Mouse (Mus musculus) ES-E14 (cell line): ENCODE results near the gene Frs2. TPM values are rescaled to one million over a fixed set of nuclear protein-coding genes. Genes with fewer than 3 reads are reported as not detected.
"Not testable (repeated sequence)": the region's sequence is repeated elsewhere in the genome, so short reads cannot be mapped to it uniquely, and the experiment has no call there.

Source experiments
- DNase-seq: peaks from one replicate; pipeline ENCODE4 v3.0.0-alpha.2; 2013; ENCODE audit warnings: low read depth, low spot score
- H3K27ac ChIP-seq: 2 replicates; pipeline ENCODE4 v1.5.1; 2012; ENCODE audit warnings: low read depth, mild to moderate bottlenecking, low read length, moderate library complexity, mixed read lengths; ENCODE audit not compliant: poor library complexity, insufficient read depth, severe bottlenecking
- H3K36me3 ChIP-seq: 2 replicates; pipeline ENCODE4 v1.6.1; 2012; ENCODE audit warnings: mild to moderate bottlenecking, low read length, moderate library complexity, mixed read lengths; ENCODE audit not compliant: control insufficient read depth, poor library complexity, insufficient read depth, severe bottlenecking
- H3K4me1 ChIP-seq, 2 experiments: fragments of 150-350 bp in 1 of 2; sonication (generic) in 1 of 2; 2 replicates each; pipeline ENCODE4 v1.6.1; 2012; ENCODE audit warnings: low read length in 2 of 2, mild to moderate bottlenecking in 1 of 2, mixed read lengths in 1 of 2; ENCODE audit not compliant: control insufficient read depth in 2 of 2, insufficient read depth in 2 of 2, poor library complexity in 1 of 2
- H3K4me3 ChIP-seq, 2 experiments: fragments of 150-350 bp in 1 of 2; sonication (generic) in 1 of 2; 2 replicates each; pipeline ENCODE4 v1.5.1; 2012; ENCODE audit warnings: low read length in 2 of 2, low read depth in 1 of 2, mild to moderate bottlenecking in 1 of 2, mixed read lengths in 1 of 2; ENCODE audit not compliant: insufficient read depth in 1 of 2, poor library complexity in 1 of 2, severe bottlenecking in 1 of 2
- H3K9ac ChIP-seq: 2 replicates; pipeline ENCODE4 v1.6.1; 2012; ENCODE audit warnings: low read depth, mild to moderate bottlenecking, low read length, mixed read lengths; ENCODE audit not compliant: poor library complexity, insufficient read depth, severe bottlenecking
- H3K9me3 ChIP-seq: fragments of 150-350 bp; sonication (generic); 2 replicates; pipeline ENCODE4 v1.6.1; 2012; ENCODE audit warnings: low read depth, mild to moderate bottlenecking, low read length; ENCODE audit not compliant: control insufficient read depth, insufficient read depth
- CHD2 ChIP-seq: IDR thresholded peaks from 2 replicates; pipeline ENCODE4 v1.6.1; 2014; ENCODE audit warnings: mild to moderate bottlenecking, low read depth, low read length, inconsistent platforms
- HCFC1 ChIP-seq: IDR thresholded peaks from 2 replicates; pipeline ENCODE4 v1.6.1; 2012; ENCODE audit warnings: low read length, inconsistent platforms, borderline replicate concordance; ENCODE audit not compliant: insufficient read depth
- MAFK ChIP-seq: IDR thresholded peaks from 2 replicates; pipeline ENCODE4 v1.6.1; 2014; ENCODE audit warnings: mild to moderate bottlenecking, low read depth, low read length, inconsistent platforms; ENCODE audit not compliant: insufficient read depth
- ZC3H11A ChIP-seq: IDR thresholded peaks from 2 replicates; pipeline ENCODE4 v1.6.1; 2012; ENCODE audit warnings: low read depth, mild to moderate bottlenecking, inconsistent platforms, low read length, borderline replicate concordance
- ZNF384 ChIP-seq: IDR thresholded peaks from 2 replicates; pipeline ENCODE4 v1.6.1; 2012; ENCODE audit warnings: low read depth, low read length, inconsistent platforms
- in situ Hi-C, 2 experiments: fragments of 600-800 bp; cut with MboI; formaldehyde crosslinking; loops; one replicate each; pipeline ENCODE4 v1.15.1; 2025; ENCODE audit warnings: low sequenced_read_pairs in 2 of 2, inconsistent platforms in 1 of 2; ENCODE audit not compliant: unreplicated experiment in 2 of 2
- total RNA-seq: library from RNA; depleted of rRNA; stranded (reverse); fragments of 300-350 nt; gene quantifications from 2 replicates; pipeline ENCODE4 v1.2.3, GENCODE M21; 2012

Frs2 gene
- total RNA-seq, 1 experiment: 17.3 TPM

DNA sequence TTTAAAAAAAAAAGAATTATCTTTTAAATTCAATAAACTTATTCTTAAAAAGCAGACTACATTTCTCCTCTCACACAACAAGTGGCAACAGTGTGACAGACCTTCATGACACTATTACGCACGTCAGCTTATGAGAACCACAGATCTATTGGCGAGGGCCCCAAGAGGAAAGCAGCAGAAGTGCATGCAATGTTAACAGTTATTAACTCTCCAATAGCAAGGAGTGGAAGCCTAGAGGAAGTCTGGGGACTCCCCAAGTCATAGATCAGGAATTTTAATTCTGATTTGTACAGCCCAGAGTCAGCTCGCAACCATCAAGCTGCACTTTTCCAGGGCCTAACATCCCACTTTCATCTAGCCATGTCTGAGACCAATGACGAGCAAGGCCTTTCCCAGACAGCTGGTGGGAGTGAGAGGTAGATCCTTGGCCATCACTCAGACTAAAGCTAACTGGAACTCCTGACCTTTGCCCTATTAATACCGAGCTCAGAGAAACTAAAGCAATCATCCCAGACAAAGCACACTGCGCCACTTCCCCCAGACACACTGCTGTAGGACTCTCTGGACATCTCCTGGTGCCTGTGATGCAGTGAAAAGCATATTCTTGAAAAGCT is 6.3 kb downstream of the Frs2 start:
- Histone ChIP-seq H3K4me1 (peaks cover 0 to 7% of the 10 kb centered on the region in 2 experiments; a peak in 1 of 4 replicates), H3K9me3 (no peaks in the 10 kb centered on the region), H3K27ac (no peak overlapping the region), H3K4me3 (no peak overlapping the region), H3K9ac (no peak overlapping the region), H3K36me3 (no peaks in the 10 kb centered on the region)
- in situ Hi-C loops: no loop called here
- no peak for DNase-seq
- TF ChIP-seq MAFK (no peak), ZC3H11A (no peak), ZNF384 (no peak), HCFC1 (no peak), CHD2 (no peak)

DNA sequence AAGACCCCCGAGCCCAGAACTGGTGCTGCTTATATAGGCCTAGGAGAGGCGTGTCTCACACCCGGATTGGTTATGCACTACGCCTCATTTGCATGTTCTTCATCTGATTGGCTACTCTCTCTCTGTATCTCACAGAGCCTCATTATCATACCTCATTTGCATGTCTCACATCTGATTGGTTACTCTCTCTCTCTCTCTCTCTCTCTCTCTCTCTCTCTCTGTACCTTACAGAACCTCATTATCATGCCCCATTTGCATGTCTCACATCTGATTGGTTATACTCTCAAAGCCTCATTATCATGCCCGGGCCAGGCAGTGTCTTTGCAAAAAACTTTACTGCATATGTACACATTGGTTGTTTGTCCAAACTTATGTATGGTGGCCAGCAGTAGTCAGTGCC is 16.8 kb downstream of the Frs2 start:
- DNase-seq, in situ Hi-C loops, H3K27ac ChIP-seq, H3K4me3 ChIP-seq, H3K9ac ChIP-seq, H3K36me3 ChIP-seq, H3K4me1 ChIP-seq, H3K9me3 ChIP-seq: not testable (repeated sequence)

DNA sequence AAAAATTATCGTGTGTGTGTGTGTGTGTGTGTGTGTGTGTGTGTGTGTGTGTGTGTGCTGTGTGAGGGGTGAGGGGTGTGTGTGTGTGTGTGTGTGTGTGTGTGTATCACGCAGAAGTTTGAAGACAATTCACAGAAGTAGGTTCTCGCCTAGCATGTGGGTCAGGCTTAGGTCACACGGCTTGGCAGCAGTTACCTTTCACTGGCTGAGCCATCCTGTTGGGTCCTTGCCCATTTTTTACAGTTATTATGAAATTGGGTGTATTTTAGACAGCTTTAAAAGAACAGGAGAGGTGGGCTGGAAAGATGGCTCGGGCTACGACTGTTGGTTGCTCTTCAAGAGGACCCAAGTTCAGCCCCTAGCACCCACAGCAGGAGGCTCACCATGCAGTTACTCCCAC is 18.3 kb downstream of the Frs2 start:
- no peak overlapping the region for H3K27ac ChIP-seq
- DNase-seq: no peak

DNA sequence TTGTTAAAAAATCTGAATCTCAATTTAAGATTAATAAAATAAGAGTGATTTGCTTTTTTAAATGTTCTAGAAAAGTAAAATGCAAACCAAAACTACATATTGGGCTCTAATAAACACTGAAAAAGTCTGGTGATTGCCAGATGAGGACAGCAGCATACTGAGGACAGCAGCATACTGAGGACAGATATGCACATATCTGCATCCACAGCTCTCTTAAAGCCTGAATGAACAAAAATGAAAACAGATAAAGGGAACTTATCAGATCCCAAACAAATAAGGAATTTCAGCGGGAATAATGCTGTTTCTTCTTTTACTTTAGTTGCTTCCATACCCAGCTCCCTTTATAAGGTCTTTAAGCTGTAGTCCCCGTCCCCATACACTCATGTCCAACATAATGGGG is 19.6 kb downstream of the Frs2 start:
- no peak overlapping the region for H3K27ac ChIP-seq
- in situ Hi-C loops: no loop called here
- peaks cover 6 to 8% of the 10 kb centered on the region in 2 experiments for H3K4me1 ChIP-seq
- no peak overlapping the region for H3K9ac ChIP-seq
- H3K9me3 ChIP-seq: no peaks in the 10 kb centered on the region
- peaks cover 3% of the 10 kb centered on the region; the same call in 1 of the 2 replicates for H3K36me3 ChIP-seq
- H3K4me3 ChIP-seq: no peak overlapping the region
- DNase-seq: no peak
- no peak for TF ChIP-seq ZC3H11A
- TF ChIP-seq HCFC1: no peak
- no peak for TF ChIP-seq MAFK
- no peak for TF ChIP-seq CHD2
- TF ChIP-seq ZNF384: no peak

More for the DNA sequence above, 18.3 kb downstream of the Frs2 start:
- in situ Hi-C loops: no loop called here
- Histone ChIP-seq H3K9me3 (no peaks in the 10 kb centered on the region), H3K9ac (no peak overlapping the region), H3K4me1 (peaks cover 3 to 5% of the 10 kb centered on the region in 2 experiments), H3K36me3 (peaks cover 3% of the 10 kb centered on the region; the same call in 1 of the 2 replicates), H3K4me3 (no peak overlapping the region)
- TF ChIP-seq MAFK (no peak), CHD2 (no peak), ZNF384 (no peak), HCFC1 (no peak), ZC3H11A (no peak)

DNA sequence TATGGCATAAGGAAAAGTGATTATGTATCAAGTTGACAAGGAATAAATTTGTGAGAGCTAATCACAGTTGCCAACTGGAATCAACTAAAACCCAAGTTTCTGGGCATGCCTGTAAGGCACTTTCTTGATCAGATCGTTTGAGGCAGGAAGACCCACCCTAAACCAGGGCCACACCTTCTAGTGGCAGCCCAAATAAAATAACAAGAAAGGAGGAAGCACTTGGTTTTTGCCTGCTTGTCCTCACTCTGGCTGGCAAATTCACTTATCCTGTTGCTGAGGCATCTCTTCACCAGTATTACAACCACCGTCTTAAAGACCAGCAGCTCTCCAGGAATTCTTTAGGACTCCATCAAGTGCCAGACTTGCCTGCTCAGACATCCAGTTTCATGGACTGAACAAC is 20.9 kb downstream of the Frs2 start:
- H3K36me3 ChIP-seq: peaks cover 3% of the 10 kb centered on the region; the same call in 1 of the 2 replicates
- in situ Hi-C loops: no loop called here
- peaks cover 6 to 8% of the 10 kb centered on the region in 2 experiments for H3K4me1 ChIP-seq
- DNase-seq: no peak
- no peak for TF ChIP-seq ZC3H11A
- TF ChIP-seq ZNF384: no peak
- TF ChIP-seq HCFC1: no peak
- no peak for TF ChIP-seq MAFK
- no peak for TF ChIP-seq CHD2
- no peaks in the 10 kb centered on the region for H3K9me3 ChIP-seq
- H3K9ac ChIP-seq: no peak overlapping the region
- no peak overlapping the region for H3K27ac ChIP-seq
- no peak overlapping the region for H3K4me3 ChIP-seq
